In genomic region chr12:104865166-104865535, GRCm38 (mm10) we compare ENCODE assay signal across 8 mouse cellular contexts. TPM values are rescaled to one million over a fixed set of nuclear protein-coding genes. Genes with fewer than 3 reads are reported as not detected.
DNase-seq lines count a peak whose midpoint lies in the region; ATAC-seq and TF ChIP-seq lines count a peak whose summit lies in the region.

No protein-coding gene starts in this region.

- WGBS in lung, adult 2 months = 2% methylated on average over 6 of the region's 10 CpGs
- WGBS in limb, embryonic 12.5 days = 0% methylated on average over 8 of the region's 10 CpGs

- no peak for TF ChIP-seq CTCF in lung, adult 2 months (IDR thresholded peaks at IDR 0.05; ENCODE audit: insufficient read depth, low read length)
- no peak for TF ChIP-seq CTCF in embryonic fibroblast, embryonic 13.5 days (IDR thresholded peaks at IDR 0.05; ENCODE audit: borderline replicate concordance, insufficient read depth, low read length)

- no peaks in the 10 kb centered on the region; the same call in 1 of the 2 replicates for H3K27me3 ChIP-seq in limb, embryonic 12.5 days

- no peak for ATAC-seq in limb, embryonic 12.5 days (ENCODE audit: insufficient number of reproducible peaks, insufficient read depth, low FRiP score, low TSS enrichment, low read depth)

- H3K4me3 ChIP-seq in lung, adult 2 months (replicated peaks; ENCODE audit: extremely low read depth, low read depth, low read length) = peak overlapping the region; percentile 31
- peak overlapping the region; percentile 29 for H3K4me3 ChIP-seq in embryonic fibroblast, embryonic 13.5 days (ENCODE audit: insufficient read depth, low read length)
- peak overlapping the region; percentile 78 for H3K4me3 ChIP-seq in limb, embryonic 12.5 days (replicated peaks)

- peaks cover 10% of the 10 kb centered on the region; the same call in 1 of the 2 replicates for H3K9me3 ChIP-seq in limb, embryonic 12.5 days

- no peak for DNase-seq in lung, adult 2 months
- DNase-seq in lung, adult 18-20 months = no peak
- peak; percentile 45 for DNase-seq in retina, embryonic 14.5 days (ENCODE audit: low spot score)
- no peak for DNase-seq in cerebellum, adult 9-10 months
- DNase-seq in spleen, adult 12 weeks (ENCODE audit: low spot score) = no peak
- no peak for DNase-seq in right cerebral cortex, adult 2 months (ENCODE audit: low spot score in 2 of 2)

- no peak for TF ChIP-seq POLR2A in lung, adult 2 months (IDR thresholded peaks at IDR 0.05; ENCODE audit: borderline replicate concordance, extremely low read depth, low read depth, low read length)
- no peak for TF ChIP-seq POLR2A in embryonic fibroblast, embryonic 13.5 days (IDR thresholded peaks at IDR 0.05; ENCODE audit: low read depth, low read length)

- H3K4me1 ChIP-seq in lung, adult 2 months (ENCODE audit: control insufficient read depth, insufficient read depth, low read length) = peaks cover 3% of the 10 kb centered on the region; the same call in 1 of the 2 replicates
- H3K4me1 ChIP-seq in embryonic fibroblast, embryonic 13.5 days (ENCODE audit: control insufficient read depth, insufficient read depth, low read length) = no peaks in the 10 kb centered on the region
- peaks cover 21% of the 10 kb centered on the region for H3K4me1 ChIP-seq in limb, embryonic 12.5 days (replicated peaks)

- peak overlapping the region; percentile 51 for H3K9ac ChIP-seq in limb, embryonic 12.5 days (replicated peaks)

- H3K36me3 ChIP-seq in limb, embryonic 12.5 days = no peaks in the 10 kb centered on the region

- H3K4me2 ChIP-seq in limb, embryonic 12.5 days = peak overlapping the region; percentile 88

- H3K27ac ChIP-seq in embryonic fibroblast, embryonic 13.5 days (ENCODE audit: insufficient read depth, low read length) = no peak overlapping the region
- H3K27ac ChIP-seq in limb, embryonic 12.5 days = no peak overlapping the region

RNA-seq across cellular contexts. Expression of gene Clmn, which starts 0.3 kb away (rescaled TPM):
- 3.4 and 6.1 TPM in 2 replicates for polyA plus RNA-seq in lung, adult 2 months (2012; rRNA removed)
- polyA plus RNA-seq in embryonic fibroblast, embryonic 13.5 days (2011; ENCODE audit: insufficient read length, low read depth, missing spikeins) = 6.4 and 8.5 TPM in 2 replicates
- polyA plus RNA-seq in limb, embryonic 12.5 days (2016; fragmentation: Nextera tagmentation; extraction: Ambion mirVana) = 4.8 and 5.2 TPM in 2 replicates
